Mouse (Mus musculus): ENCODE results near the gene Trim38. TPM values are rescaled to one million over a fixed set of nuclear protein-coding genes. Genes with fewer than 3 reads are reported as not detected.
"Not testable (repeated sequence)": the region's sequence is repeated elsewhere in the genome, so short reads cannot be mapped to it uniquely, and the experiment has no call there.

Gene Trim38
- polyA plus RNA-seq, 1 experiment from 2014 or later: 0.09 TPM

GRCm38 (mm10) chr13:23755000-23755399, 14.7 kb upstream of the Trim38 start:
- no peak for ATAC-seq (ENCODE audit: extremely low read depth, insufficient number of reproducible peaks, low FRiP score, low TSS enrichment)
- H3K9me3 ChIP-seq: no peaks in the 10 kb centered on the region
- no peak overlapping the region for H3K4me3 ChIP-seq
- peaks cover 20% of the 10 kb centered on the region for H3K4me1 ChIP-seq
- H3K27ac ChIP-seq (replicated peaks): no peak overlapping the region
- no peak overlapping the region for H3K4me2 ChIP-seq
- H3K36me3 ChIP-seq: no peaks in the 10 kb centered on the region
- H3K27me3 ChIP-seq (replicated peaks): no peaks in the 10 kb centered on the region
- no peak overlapping the region for H3K9ac ChIP-seq

GRCm38 (mm10) chr13:23756790-23757189, 12.9 kb upstream of the Trim38 start, which contains the start of gene Hist1h4b:
Gene Hist1h4b (plus strand): TSS chr13:23757013.
- ATAC-seq (ENCODE audit: extremely low read depth, insufficient number of reproducible peaks, low FRiP score, low TSS enrichment): no peak; the same call in 1 of the 2 replicates
- Histone ChIP-seq H3K4me2 (peak within 1 kb of the TSS; percentile 78), H3K4me3 (peak within 1 kb of the TSS; percentile 51), H3K9me3 (no peaks in the 10 kb centered on the region), H3K9ac (peak within 1 kb of the TSS; percentile 83), H3K27me3 (replicated peaks) (no peaks in the 10 kb centered on the region), H3K27ac (replicated peaks) (peak within 1 kb of the TSS; percentile 89), H3K4me1 (peaks cover 22% of the 10 kb centered on the region), H3K36me3 (no peaks in the 10 kb centered on the region)
- WGBS: under 1% methylated on average over 19 of the region's 22 CpGs

- H3K9me3 ChIP-seq: no peaks in the 10 kb centered on the region
- H3K4me2 ChIP-seq: peak overlapping the region; percentile 78
- ATAC-seq (ENCODE audit: extremely low read depth, insufficient number of reproducible peaks, low FRiP score, low TSS enrichment): no peak
- H3K9ac ChIP-seq: peak overlapping the region; percentile 83
- peak overlapping the region; percentile 89 for H3K27ac ChIP-seq (replicated peaks)
- WGBS: 2% methylated on average over 23 of the region's 23 CpGs
- H3K4me1 ChIP-seq: peaks cover 22% of the 10 kb centered on the region
- no peaks in the 10 kb centered on the region for H3K36me3 ChIP-seq
- peak overlapping the region; percentile 51 for H3K4me3 ChIP-seq
- H3K27me3 ChIP-seq (replicated peaks): no peaks in the 10 kb centered on the region
Observed at GRCm38 (mm10) chr13:23757211-23757773, 12.4 kb upstream of the Trim38 start.

- Histone ChIP-seq H3K9me3 (no peaks in the 10 kb centered on the region), H3K27ac (replicated peaks) (peak overlapping the region; percentile 45; the same call in 1 of the 2 replicates), H3K4me2 (peak overlapping the region; percentile 78), H3K36me3 (no peaks in the 10 kb centered on the region), H3K4me3 (peak overlapping the region; percentile 51), H3K27me3 (replicated peaks) (no peaks in the 10 kb centered on the region), H3K9ac (peak overlapping the region; percentile 40), H3K4me1 (peaks cover 25% of the 10 kb centered on the region)
- ATAC-seq (ENCODE audit: extremely low read depth, insufficient number of reproducible peaks, low FRiP score, low TSS enrichment): no peak
- 55% methylated on average over 3 of the region's 3 CpGs for WGBS
Observed at GRCm38 (mm10) chr13:23757921-23758320, 11.8 kb upstream of the Trim38 start.

GRCm38 (mm10) chr13:23759251-23759771, 10.4 kb upstream of the Trim38 start:
- 83% methylated on average over 3 of the region's 3 CpGs for WGBS
- Histone ChIP-seq H3K36me3 (no peaks in the 10 kb centered on the region), H3K4me1 (peaks cover 31% of the 10 kb centered on the region), H3K27ac (replicated peaks) (no peak overlapping the region), H3K9me3 (no peaks in the 10 kb centered on the region), H3K4me3 (no peak overlapping the region), H3K9ac (no peak overlapping the region), H3K4me2 (peak overlapping the region; percentile 79; the same call in 1 of the 2 replicates), H3K27me3 (replicated peaks) (no peaks in the 10 kb centered on the region)
- ATAC-seq (ENCODE audit: extremely low read depth, insufficient number of reproducible peaks, low FRiP score, low TSS enrichment): no peak

GRCm38 (mm10) chr13:23759916-23760239, 9.8 kb upstream of the Trim38 start:
- Histone ChIP-seq H3K4me2 (peak overlapping the region; percentile 79), H3K4me3 (peak overlapping the region; percentile 54), H3K9me3 (no peaks in the 10 kb centered on the region), H3K27me3 (replicated peaks) (no peaks in the 10 kb centered on the region), H3K4me1 (peaks cover 37% of the 10 kb centered on the region), H3K36me3 (no peaks in the 10 kb centered on the region), H3K9ac (peak overlapping the region; percentile 81), H3K27ac (replicated peaks) (peak overlapping the region; percentile 96)
- no peak for ATAC-seq (ENCODE audit: extremely low read depth, insufficient number of reproducible peaks, low FRiP score, low TSS enrichment)
- 67% methylated on average over 1 of the region's 1 CpGs for WGBS

- no peaks in the 10 kb centered on the region for H3K9me3 ChIP-seq
- H3K4me3 ChIP-seq: peak overlapping the region; percentile 54
- peak overlapping the region; percentile 96 for H3K27ac ChIP-seq (replicated peaks)
- no peaks in the 10 kb centered on the region for H3K36me3 ChIP-seq
- H3K4me2 ChIP-seq: peak overlapping the region; percentile 79
- H3K9ac ChIP-seq: peak overlapping the region; percentile 81
- 1% methylated on average over 22 of the region's 27 CpGs for WGBS
- no peak for ATAC-seq (ENCODE audit: extremely low read depth, insufficient number of reproducible peaks, low FRiP score, low TSS enrichment)
- H3K27me3 ChIP-seq (replicated peaks): no peaks in the 10 kb centered on the region
- H3K4me1 ChIP-seq: peaks cover 37% of the 10 kb centered on the region
Observed at GRCm38 (mm10) chr13:23760240-23760971, 9.3 kb upstream of the Trim38 start.

- Histone ChIP-seq H3K36me3 (no peaks in the 10 kb centered on the region), H3K4me3 (peak within 1 kb of the TSS; percentile 54), H3K27me3 (replicated peaks) (no peaks in the 10 kb centered on the region), H3K4me2 (peak within 1 kb of the TSS; percentile 79), H3K9me3 (no peaks in the 10 kb centered on the region), H3K4me1 (peaks cover 37% of the 10 kb centered on the region), H3K27ac (replicated peaks) (peak within 1 kb of the TSS; percentile 96), H3K9ac (peak within 1 kb of the TSS; percentile 85)
- under 1% methylated on average over 68 of the region's 72 CpGs for WGBS
- ATAC-seq (ENCODE audit: extremely low read depth, insufficient number of reproducible peaks, low FRiP score, low TSS enrichment): peak; percentile 61
Observed at GRCm38 (mm10) chr13:23760972-23761864, 8.5 kb upstream of the Trim38 start, which contains the start of gene Hist1h4a. Gene Hist1h4a (minus strand): TSS chr13:23761230.

- peak within 1 kb of the TSS; percentile 79 for H3K4me2 ChIP-seq
- not testable (repeated sequence) for H3K27me3 ChIP-seq (replicated peaks); H3K36me3 ChIP-seq; H3K9me3 ChIP-seq
- peak within 1 kb of the TSS; percentile 88 for H3K9ac ChIP-seq
- H3K4me3 ChIP-seq: peak within 1 kb of the TSS; percentile 67
- peak within 1 kb of the TSS; percentile 96 for H3K27ac ChIP-seq (replicated peaks)
- peaks cover 37% of the 10 kb centered on the region for H3K4me1 ChIP-seq
- peak; percentile 37; the same call in 1 of the 2 replicates for ATAC-seq (ENCODE audit: extremely low read depth, insufficient number of reproducible peaks, low FRiP score, low TSS enrichment)
- 1% methylated on average over 33 of the region's 52 CpGs for WGBS
Observed at GRCm38 (mm10) chr13:23761871-23762821, 7.6 kb upstream of the Trim38 start, which contains the start of gene Hist1h3a. Gene Hist1h3a (minus strand): TSS chr13:23762386.

GRCm38 (mm10) chr13:23763242-23763585, 6.5 kb upstream of the Trim38 start:
- no peaks in the 10 kb centered on the region for H3K27me3 ChIP-seq (replicated peaks)
- peak overlapping the region; percentile 67 for H3K4me3 ChIP-seq
- no peaks in the 10 kb centered on the region for H3K9me3 ChIP-seq
- H3K4me1 ChIP-seq: peaks cover 31% of the 10 kb centered on the region
- WGBS: 3% methylated on average over 10 of the region's 10 CpGs
- H3K36me3 ChIP-seq: no peaks in the 10 kb centered on the region
- H3K9ac ChIP-seq: peak overlapping the region; percentile 88
- H3K27ac ChIP-seq (replicated peaks): peak overlapping the region; percentile 96
- peak overlapping the region; percentile 79 for H3K4me2 ChIP-seq
- ATAC-seq (ENCODE audit: extremely low read depth, insufficient number of reproducible peaks, low FRiP score, low TSS enrichment): no peak
